Mouse (Mus musculus): Measurements from ENCODE around the gene Gfer.

DNA sequence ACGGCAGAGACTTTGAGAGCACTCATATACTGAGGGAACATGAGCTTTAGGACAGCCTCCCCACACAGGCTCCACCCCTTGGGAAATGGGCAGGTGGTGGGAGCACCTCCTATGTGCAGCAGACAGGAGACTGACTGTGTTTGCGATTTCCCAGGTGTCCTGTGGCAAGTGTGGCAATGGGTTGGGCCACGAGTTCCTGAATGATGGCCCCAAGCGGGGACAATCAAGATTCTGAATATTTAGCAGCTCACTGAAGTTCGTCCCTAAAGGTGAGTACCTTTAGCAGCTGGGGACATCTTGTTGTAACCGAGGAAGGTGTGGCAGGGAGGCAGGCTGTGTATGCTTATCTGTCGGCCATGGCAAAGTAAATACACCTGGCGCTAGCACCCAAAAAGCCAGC is 44.0 kb upstream of the Gfer start:
- TF ChIP-seq CTCF (conservative IDR thresholded peaks at IDR 0.05 in 1 of 2, IDR thresholded peaks at IDR 0.05 in 1 of 2; ENCODE audit: low read depth in 2 of 2, low read length in 2 of 2) = no peak
- no peak for TF ChIP-seq ZNF384 (IDR thresholded peaks at IDR 0.05; ENCODE audit: low read depth, low read length)
- TF ChIP-seq TCF12 (IDR thresholded peaks at IDR 0.05; ENCODE audit: low read depth, low read length) = no peak
- no peak for TF ChIP-seq RCOR1 (conservative IDR thresholded peaks at IDR 0.05; ENCODE audit: low read depth, low read length)
- no peak for TF ChIP-seq KAT2A (IDR thresholded peaks at IDR 0.05; ENCODE audit: insufficient replicate concordance, low read length)
- no peak for TF ChIP-seq POLR2A (IDR thresholded peaks at IDR 0.05; ENCODE audit: low read depth, low read length)
- TF ChIP-seq SIN3A (IDR thresholded peaks at IDR 0.05; ENCODE audit: low read length) = no peak
- no peak for TF ChIP-seq RAD21 (IDR thresholded peaks at IDR 0.05; ENCODE audit: low read depth, low read length)
- TF ChIP-seq MAX (IDR thresholded peaks at IDR 0.05; ENCODE audit: low read length) = no peak
- no peak for TF ChIP-seq MEF2A (IDR thresholded peaks at IDR 0.05; ENCODE audit: borderline replicate concordance, low read depth, low read length)
- no peak for TF ChIP-seq UBTF (IDR thresholded peaks at IDR 0.05; ENCODE audit: low read depth, low read length)
- TF ChIP-seq JUND (conservative IDR thresholded peaks at IDR 0.05; ENCODE audit: low read depth, low read length) = no peak
